Mouse (Mus musculus): ENCODE data around the gene Uncx.

- TF ChIP-seq POLR2A (IDR thresholded peaks at IDR 0.05; ENCODE audit: low read depth, low read length) (no peak), CTCF (IDR thresholded peaks at IDR 0.05; ENCODE audit: extremely low read depth, insufficient read depth, insufficient read length, insufficient replicate concordance) (no peak)
Measured at GRCm38 (mm10) chr5:139559782-139560181, 16.5 kb downstream of the Uncx start.

Data from spleen, adult 2 months (tissue).